Mouse (Mus musculus) C2C12 (cell line): ENCODE measurements around the gene Dennd6b.

Experiments used
- CEBPB ChIP-seq: IDR thresholded peaks from one replicate; pipeline ENCODE4 v1.6.1; 2011; ENCODE audit warnings: low read depth, mild to moderate bottlenecking, control low read depth, moderate library complexity
- CTCF ChIP-seq: IDR thresholded peaks from one replicate; pipeline ENCODE4 v1.5.1; 2011; ENCODE audit not compliant: control insufficient read depth, insufficient read depth, insufficient read length
- MAX ChIP-seq: IDR thresholded peaks from one replicate; pipeline ENCODE4 v1.6.1; 2011; ENCODE audit warnings: mild to moderate bottlenecking, control low read depth
- MYOD1 ChIP-seq: IDR thresholded peaks from one replicate; pipeline ENCODE4 v1.6.1; 2011; ENCODE audit warnings: low read depth; ENCODE audit not compliant: control insufficient read depth, insufficient read length
- MYOG ChIP-seq: IDR thresholded peaks from one replicate; pipeline ENCODE4 v1.6.1; 2011; ENCODE audit not compliant: control insufficient read depth, insufficient read length; ENCODE audit errors: extremely low read depth
- USF1 ChIP-seq: IDR thresholded peaks from one replicate; pipeline ENCODE4 v1.6.1; 2011; ENCODE audit warnings: low read depth, mild to moderate bottlenecking, control low read depth, moderate library complexity

GRCm38 (mm10) chr15:89146537-89146936, 49.8 kb downstream of the Dennd6b start:
- no peak for TF ChIP-seq CTCF
- no peak for TF ChIP-seq MYOG
- TF ChIP-seq MAX, result no peak
- no peak for TF ChIP-seq USF1
- TF ChIP-seq MYOD1, result no peak
- no peak for TF ChIP-seq CEBPB
